Mouse (Mus musculus): ENCODE results near the gene Mkrn1. TPM values are rescaled to one million over a fixed set of nuclear protein-coding genes. Genes with fewer than 3 reads are reported as not detected.

The Mkrn1 gene
- polyA plus RNA-seq (2014; fragmentation: Nextera tagmentation; extraction: Ambion mirVana) = 35.9 and 36.8 TPM in 2 replicates

GRCm38 (mm10) chr6:39419851-39420721, at the start of gene Mkrn1:
Gene Mkrn1, minus strand, starts transcription at chr6:39420462.
- peaks cover 3% of the 10 kb centered on the region; the same call in 1 of the 2 replicates for H3K4me1 ChIP-seq (ENCODE audit: control insufficient read depth, insufficient read depth, low read length)
- under 1% methylated on average over 76 of the region's 82 CpGs for WGBS
- 0 out of 2 replicates have a peak within 1 kb of the TSS, but pooled peaks have one; percentile 21 for H3K27ac ChIP-seq (replicated peaks; ENCODE audit: low read depth, low read length)
- H3K9ac ChIP-seq (ENCODE audit: low read length) = peak within 1 kb of the TSS; percentile 66
- H3K36me3 ChIP-seq (ENCODE audit: control insufficient read depth, insufficient read depth, low read length) = no peaks in the 10 kb centered on the region
- DNase-seq (ENCODE audit: low spot score) (peak; percentile 83), ATAC-seq (ENCODE audit: insufficient number of reproducible peaks, low FRiP score, low TSS enrichment, low read depth) (peak; percentile 88)
- H3K4me2 ChIP-seq (ENCODE audit: low read depth, severe bottlenecking) = peak within 1 kb of the TSS; percentile 73
- H3K9me3 ChIP-seq (ENCODE audit: control insufficient read depth, low read length) = no peaks in the 10 kb centered on the region
- H3K4me3 ChIP-seq (ENCODE audit: low read depth, low read length) = peak within 1 kb of the TSS; percentile 96
- peaks cover 6% of the 10 kb centered on the region; the same call in 1 of the 2 replicates for H3K27me3 ChIP-seq (ENCODE audit: control insufficient read depth, insufficient read depth, low read length)

- no peak for ATAC-seq (ENCODE audit: insufficient number of reproducible peaks, low FRiP score, low TSS enrichment, low read depth)
- no peaks in the 10 kb centered on the region for H3K9me3 ChIP-seq (ENCODE audit: control insufficient read depth, low read length)
- DNase-seq (ENCODE audit: low spot score) = no peak
- WGBS = 94% methylated on average over 5 of the region's 5 CpGs
- H3K4me1 ChIP-seq (ENCODE audit: control insufficient read depth, insufficient read depth, low read length) = peaks cover 13% of the 10 kb centered on the region
- H3K4me3 ChIP-seq (ENCODE audit: low read depth, low read length) = no peak overlapping the region
- H3K27ac ChIP-seq (replicated peaks; ENCODE audit: low read depth, low read length) = no peak overlapping the region
- no peaks in the 10 kb centered on the region for H3K27me3 ChIP-seq (ENCODE audit: control insufficient read depth, insufficient read depth, low read length)
- no peak overlapping the region for H3K9ac ChIP-seq (ENCODE audit: low read length)
- H3K4me2 ChIP-seq (ENCODE audit: low read depth, severe bottlenecking) = no peak overlapping the region
- H3K36me3 ChIP-seq (ENCODE audit: control insufficient read depth, insufficient read depth, low read length) = no peaks in the 10 kb centered on the region; the same call in 1 of the 2 replicates
Observed at GRCm38 (mm10) chr6:39469427-39469826, 49.2 kb upstream of the Mkrn1 start.

- no peak overlapping the region for H3K9ac ChIP-seq (ENCODE audit: low read length)
- no peak overlapping the region for H3K27ac ChIP-seq (replicated peaks; ENCODE audit: low read depth, low read length)
- no peak overlapping the region for H3K4me3 ChIP-seq (ENCODE audit: low read depth, low read length)
- 53% methylated on average over 16 of the region's 16 CpGs for WGBS
- no peaks in the 10 kb centered on the region; the same call in 1 of the 2 replicates for H3K4me1 ChIP-seq (ENCODE audit: control insufficient read depth, insufficient read depth, low read length)
- no peaks in the 10 kb centered on the region for H3K27me3 ChIP-seq (ENCODE audit: control insufficient read depth, insufficient read depth, low read length)
- DNase-seq (ENCODE audit: low spot score) (peak; percentile 89), ATAC-seq (ENCODE audit: insufficient number of reproducible peaks, low FRiP score, low TSS enrichment, low read depth) (peak; percentile 54; the same call in 1 of the 2 replicates)
- H3K9me3 ChIP-seq (ENCODE audit: control insufficient read depth, low read length) = 0 out of 2 replicates have a peak, but pooled peaks cover 3% of the 10 kb centered on the region
- peaks cover 7% of the 10 kb centered on the region; the same call in 1 of the 2 replicates for H3K36me3 ChIP-seq (ENCODE audit: control insufficient read depth, insufficient read depth, low read length)
- H3K4me2 ChIP-seq (ENCODE audit: low read depth, severe bottlenecking) = no peak overlapping the region
Observed at GRCm38 (mm10) chr6:39462621-39463538, 42.6 kb upstream of the Mkrn1 start.

GRCm38 (mm10) chr6:39460040-39460439, 39.8 kb upstream of the Mkrn1 start:
- Histone ChIP-seq H3K27ac (replicated peaks; ENCODE audit: low read depth, low read length) (no peak overlapping the region), H3K4me3 (ENCODE audit: low read depth, low read length) (no peak overlapping the region), H3K4me1 (ENCODE audit: control insufficient read depth, insufficient read depth, low read length) (peaks cover 5% of the 10 kb centered on the region), H3K27me3 (ENCODE audit: control insufficient read depth, insufficient read depth, low read length) (no peaks in the 10 kb centered on the region), H3K9ac (ENCODE audit: low read length) (no peak overlapping the region), H3K4me2 (ENCODE audit: low read depth, severe bottlenecking) (no peak overlapping the region), H3K9me3 (ENCODE audit: control insufficient read depth, low read length) (0 out of 2 replicates have a peak, but pooled peaks cover 3% of the 10 kb centered on the region), H3K36me3 (ENCODE audit: control insufficient read depth, insufficient read depth, low read length) (peaks cover 7% of the 10 kb centered on the region; the same call in 1 of the 2 replicates)
- 96% methylated on average over 11 of the region's 11 CpGs for WGBS
- DNase-seq (ENCODE audit: low spot score) (no peak), ATAC-seq (ENCODE audit: insufficient number of reproducible peaks, low FRiP score, low TSS enrichment, low read depth) (no peak)

DNA sequence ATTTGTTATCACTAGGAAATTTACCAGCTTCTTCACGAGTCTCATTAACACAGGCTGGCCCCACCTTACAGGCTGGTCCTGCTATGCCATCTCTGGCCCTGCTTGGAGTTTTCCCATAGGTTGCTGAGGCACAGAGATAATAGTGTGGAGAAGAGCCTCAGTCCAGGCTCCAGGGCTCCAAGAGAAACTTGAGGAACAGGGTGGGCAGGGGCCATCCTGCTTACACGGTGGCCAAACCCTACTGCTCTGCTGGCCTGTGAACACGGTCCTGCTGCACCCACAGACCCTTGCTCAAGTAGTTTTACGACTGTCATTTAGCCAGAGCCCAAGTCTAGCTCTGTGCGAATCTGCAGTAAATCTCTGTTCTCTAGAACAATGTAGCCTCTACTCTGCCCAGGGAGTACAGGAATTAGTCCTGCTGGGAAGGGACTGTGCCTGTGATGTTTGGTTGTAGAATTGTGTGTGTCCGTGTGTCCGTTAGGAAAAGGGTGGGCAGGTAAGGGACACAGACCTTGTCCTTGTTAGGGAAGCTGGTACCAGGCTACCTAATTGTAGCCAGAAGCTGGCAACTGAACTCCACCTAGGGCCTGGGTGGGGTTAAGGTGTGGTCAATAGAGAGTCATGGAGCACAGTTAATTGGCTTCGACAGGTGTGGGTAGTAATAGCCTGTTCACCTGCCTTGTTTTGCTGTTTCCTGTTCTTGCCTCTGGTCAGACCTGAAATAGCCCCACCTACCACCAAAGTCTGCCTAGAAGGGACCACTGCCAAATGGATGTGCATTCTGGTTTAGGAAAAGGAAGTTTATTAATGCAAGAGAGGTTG, 35.3 kb upstream of the Mkrn1 start:
- Histone ChIP-seq H3K4me1 (ENCODE audit: control insufficient read depth, insufficient read depth, low read length) (peaks cover 7% of the 10 kb centered on the region), H3K9me3 (ENCODE audit: control insufficient read depth, low read length) (0 out of 2 replicates have a peak, but pooled peaks cover under 1% of the 10 kb centered on the region), H3K9ac (ENCODE audit: low read length) (no peak overlapping the region), H3K27me3 (ENCODE audit: control insufficient read depth, insufficient read depth, low read length) (no peaks in the 10 kb centered on the region), H3K36me3 (ENCODE audit: control insufficient read depth, insufficient read depth, low read length) (peaks cover 4% of the 10 kb centered on the region; the same call in 1 of the 2 replicates), H3K4me3 (ENCODE audit: low read depth, low read length) (no peak overlapping the region), H3K4me2 (ENCODE audit: low read depth, severe bottlenecking) (no peak overlapping the region), H3K27ac (replicated peaks; ENCODE audit: low read depth, low read length) (0 out of 2 replicates have a peak overlapping the region, but pooled peaks have one; percentile 47)
- 42% methylated on average over 8 of the region's 8 CpGs for WGBS
- DNase-seq (ENCODE audit: low spot score) (no peak), ATAC-seq (ENCODE audit: insufficient number of reproducible peaks, low FRiP score, low TSS enrichment, low read depth) (no peak)

DNA sequence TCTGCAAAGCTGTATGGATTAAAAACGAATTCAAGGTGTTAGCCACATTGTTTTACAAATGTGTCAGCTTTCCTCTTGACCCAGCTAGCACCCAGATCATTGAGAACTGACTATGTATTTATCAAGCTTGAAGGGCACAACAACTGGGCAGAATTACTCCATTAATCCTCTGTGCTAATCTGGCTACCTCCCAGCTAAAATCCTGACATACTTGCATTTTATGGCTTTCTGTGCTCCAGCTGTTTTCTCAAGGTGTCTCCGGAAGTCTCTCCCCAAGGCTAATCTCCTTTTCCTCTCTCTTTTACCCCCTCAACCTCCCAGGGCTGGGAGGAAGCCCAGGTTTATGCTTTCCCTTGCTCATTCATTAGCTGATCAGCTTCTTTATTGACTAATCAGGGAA, 34.4 kb upstream of the Mkrn1 start:
- Histone ChIP-seq H3K36me3 (ENCODE audit: control insufficient read depth, insufficient read depth, low read length) (no peaks in the 10 kb centered on the region), H3K9me3 (ENCODE audit: control insufficient read depth, low read length) (no peaks in the 10 kb centered on the region), H3K9ac (ENCODE audit: low read length) (no peak overlapping the region), H3K4me3 (ENCODE audit: low read depth, low read length) (no peak overlapping the region), H3K4me2 (ENCODE audit: low read depth, severe bottlenecking) (no peak overlapping the region), H3K4me1 (ENCODE audit: control insufficient read depth, insufficient read depth, low read length) (peaks cover 7% of the 10 kb centered on the region), H3K27me3 (ENCODE audit: control insufficient read depth, insufficient read depth, low read length) (no peaks in the 10 kb centered on the region), H3K27ac (replicated peaks; ENCODE audit: low read depth, low read length) (no peak overlapping the region)
- ATAC-seq (ENCODE audit: insufficient number of reproducible peaks, low FRiP score, low TSS enrichment, low read depth) (no peak), DNase-seq (ENCODE audit: low spot score) (no peak)
- 34% methylated on average over 2 of the region's 2 CpGs for WGBS

DNA sequence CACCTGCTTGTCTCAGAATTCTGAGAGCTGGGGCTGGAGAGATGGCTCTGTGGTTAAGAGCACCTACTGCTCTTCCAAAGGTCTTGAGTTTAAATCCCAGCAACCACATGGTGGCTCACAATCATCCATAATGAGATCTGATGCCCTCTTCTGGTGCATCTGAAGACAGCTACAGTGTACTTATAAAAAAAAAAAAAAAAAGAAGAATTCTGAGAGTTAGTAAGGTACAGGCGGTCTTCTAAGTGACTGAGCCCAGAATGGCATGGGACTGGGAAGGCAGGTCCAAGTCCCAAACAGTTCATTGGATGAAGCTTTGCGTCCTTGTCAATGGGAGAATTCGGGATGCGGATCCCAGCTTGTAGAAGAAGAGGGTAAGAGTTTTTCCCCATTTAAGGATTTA, 33.3 kb upstream of the Mkrn1 start:
- 93% methylated on average over 4 of the region's 4 CpGs for WGBS
- H3K4me2 ChIP-seq (ENCODE audit: low read depth, severe bottlenecking) = no peak overlapping the region
- ATAC-seq (ENCODE audit: insufficient number of reproducible peaks, low FRiP score, low TSS enrichment, low read depth) = no peak

More for the DNA sequence above, 33.3 kb upstream of the Mkrn1 start:
- Histone ChIP-seq H3K4me3 (ENCODE audit: low read depth, low read length) (no peak overlapping the region), H3K27me3 (ENCODE audit: control insufficient read depth, insufficient read depth, low read length) (no peaks in the 10 kb centered on the region), H3K9ac (ENCODE audit: low read length) (no peak overlapping the region), H3K36me3 (ENCODE audit: control insufficient read depth, insufficient read depth, low read length) (no peaks in the 10 kb centered on the region), H3K4me1 (ENCODE audit: control insufficient read depth, insufficient read depth, low read length) (peaks cover 7% of the 10 kb centered on the region), H3K9me3 (ENCODE audit: control insufficient read depth, low read length) (no peaks in the 10 kb centered on the region), H3K27ac (replicated peaks; ENCODE audit: low read depth, low read length) (no peak overlapping the region)
- no peak for DNase-seq (ENCODE audit: low spot score)
